In the genomic region with DNA sequence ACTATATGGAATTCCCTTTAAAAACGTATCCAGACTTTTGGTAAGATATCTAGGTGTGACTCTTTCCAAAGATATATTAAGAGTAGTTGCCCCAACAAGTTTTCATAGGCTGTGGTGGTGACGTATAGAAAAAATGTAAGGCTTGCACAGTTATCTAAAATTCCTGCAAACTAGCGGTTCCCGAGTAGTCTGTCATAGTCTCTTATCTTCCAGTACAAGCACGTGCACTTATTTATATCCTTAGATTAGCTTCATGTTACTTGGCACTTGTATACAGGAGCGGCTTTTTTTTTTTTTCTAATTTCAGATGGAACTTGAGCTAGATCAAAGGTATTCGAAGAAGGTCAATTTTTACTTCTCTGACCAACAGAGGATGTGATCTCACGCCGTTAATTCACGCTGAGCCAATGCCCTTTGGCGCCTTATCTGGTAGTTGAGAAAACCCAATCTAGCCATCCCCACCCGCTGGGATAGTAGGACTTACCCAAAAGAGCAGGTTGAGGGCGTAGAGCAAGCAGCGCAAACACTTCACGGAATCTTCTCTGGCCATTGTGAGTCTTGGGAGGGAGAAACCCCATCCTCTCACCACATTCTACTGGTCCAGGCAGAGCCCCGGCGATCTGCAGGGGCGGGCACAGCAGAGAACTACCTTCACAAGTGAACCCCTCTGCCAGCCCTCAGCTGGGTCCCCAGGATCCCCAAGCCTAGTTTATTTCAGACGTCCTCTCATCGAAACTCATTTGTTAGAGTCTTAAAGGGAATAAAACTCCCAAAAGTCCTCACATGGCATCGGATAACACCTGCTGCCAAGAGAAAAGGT, we compare ENCODE assay signal across 9 mouse cellular contexts. TPM values are rescaled to one million over a fixed set of nuclear protein-coding genes. Genes with fewer than 3 reads are reported as not detected.
DNase-seq lines count a peak whose midpoint lies in the region; ATAC-seq lines count a peak whose summit lies in the region.
"Had no signal": no experiment of that assay in that cellular context is flagged by ENCODE, and none has a peak within 500 bp of the region (broad histone marks: within the 10 kb centered on the region; RNA-seq: fewer than 3 reads in every experiment).

No protein-coding gene starts in this region.

- 25% methylated on average over 21 of the region's 21 CpGs for WGBS in forebrain, embryonic 14.5 days
- WGBS in intestine, embryonic 15.5 days: 11% methylated on average over 21 of the region's 21 CpGs
- WGBS in liver, embryonic 15.5 days (ENCODE audit: insufficient replicate concordance): 9% methylated on average over 21 of the region's 21 CpGs
- WGBS in stomach, embryonic 16.5 days: 16% methylated on average over 21 of the region's 21 CpGs

- ATAC-seq in forebrain, embryonic 14.5 days: peak; percentile 38
- peak; percentile 30 for ATAC-seq in intestine, embryonic 15.5 days
- ATAC-seq in liver, embryonic 15.5 days (ENCODE audit: insufficient read depth): 0 out of 2 replicates have a peak, but pooled peaks have one; percentile 45
- ATAC-seq in stomach, embryonic 16.5 days (ENCODE audit: insufficient read depth, low FRiP score): peak; percentile 23; the same call in 1 of the 2 replicates

- H3K4me1 ChIP-seq in forebrain, embryonic 14.5 days (ENCODE audit: control insufficient read depth, insufficient read depth, low read length): peaks cover 8% of the 10 kb centered on the region; the same call in 1 of the 2 replicates
- H3K4me1 ChIP-seq in intestine, embryonic 15.5 days (replicated peaks): 0 out of 2 replicates have a peak, but pooled peaks cover 8% of the 10 kb centered on the region
- H3K4me1 ChIP-seq in liver, embryonic 15.5 days (replicated peaks): peaks cover 14% of the 10 kb centered on the region
- peaks cover 8% of the 10 kb centered on the region; the same call in 1 of the 2 replicates for H3K4me1 ChIP-seq in stomach, embryonic 16.5 days (ENCODE audit: control insufficient read depth, insufficient read depth, low read length)

- 0 out of 2 replicates have a peak, but pooled peaks cover 7% of the 10 kb centered on the region for H3K36me3 ChIP-seq in forebrain, embryonic 14.5 days (ENCODE audit: control insufficient read depth, insufficient read depth, low read length)
- H3K36me3 ChIP-seq in intestine, embryonic 15.5 days: no peaks in the 10 kb centered on the region
- H3K36me3 ChIP-seq in liver, embryonic 15.5 days (replicated peaks): no peaks in the 10 kb centered on the region
- peaks cover 6% of the 10 kb centered on the region; the same call in 1 of the 2 replicates for H3K36me3 ChIP-seq in stomach, embryonic 16.5 days (ENCODE audit: control insufficient read depth, insufficient read depth, low read length)

- no peak overlapping the region; the same call in 1 of the 2 replicates for H3K27ac ChIP-seq in forebrain, embryonic 14.5 days (ENCODE audit: low read depth, low read length)
- H3K27ac ChIP-seq in intestine, embryonic 15.5 days: peak overlapping the region; percentile 95
- peak overlapping the region; percentile 59; the same call in 1 of the 2 replicates for H3K27ac ChIP-seq in liver, embryonic 15.5 days (replicated peaks)
- peak overlapping the region; percentile 89 for H3K27ac ChIP-seq in stomach, embryonic 16.5 days (ENCODE audit: low read length)

- H3K4me3 ChIP-seq in forebrain, embryonic 14.5 days (ENCODE audit: low read depth, low read length): peak overlapping the region; percentile 81
- H3K4me3 ChIP-seq in intestine, embryonic 15.5 days (replicated peaks): peak overlapping the region; percentile 93
- peak overlapping the region; percentile 65 for H3K4me3 ChIP-seq in liver, embryonic 15.5 days (replicated peaks)
- H3K4me3 ChIP-seq in stomach, embryonic 16.5 days (replicated peaks; ENCODE audit: low read length): peak overlapping the region; percentile 86

- H3K9ac ChIP-seq in forebrain, embryonic 14.5 days (ENCODE audit: low read length): peak overlapping the region; percentile 86
- peak overlapping the region; percentile 80 for H3K9ac ChIP-seq in intestine, embryonic 15.5 days
- peak overlapping the region; percentile 49 for H3K9ac ChIP-seq in liver, embryonic 15.5 days
- H3K9ac ChIP-seq in stomach, embryonic 16.5 days (ENCODE audit: low read length): peak overlapping the region; percentile 90

- H3K4me2 ChIP-seq in forebrain, embryonic 14.5 days (ENCODE audit: low read length): peak overlapping the region; percentile 76
- peak overlapping the region; percentile 79 for H3K4me2 ChIP-seq in intestine, embryonic 15.5 days (replicated peaks)
- peak overlapping the region; percentile 79 for H3K4me2 ChIP-seq in liver, embryonic 15.5 days
- peak overlapping the region; percentile 81 for H3K4me2 ChIP-seq in stomach, embryonic 16.5 days (ENCODE audit: low read depth, low read length)

- no peaks in the 10 kb centered on the region for H3K27me3 ChIP-seq in forebrain, embryonic 14.5 days (replicated peaks; ENCODE audit: control insufficient read depth, insufficient read depth, low read length)
- H3K27me3 ChIP-seq in intestine, embryonic 15.5 days (replicated peaks): no peaks in the 10 kb centered on the region
- peaks cover 30% of the 10 kb centered on the region for H3K27me3 ChIP-seq in liver, embryonic 15.5 days
- no peaks in the 10 kb centered on the region for H3K27me3 ChIP-seq in stomach, embryonic 16.5 days (ENCODE audit: control insufficient read depth, insufficient read depth, low read length)
- H3K27me3 ChIP-seq: Patski had no signal

- H3K9me3 ChIP-seq in forebrain, embryonic 14.5 days (replicated peaks; ENCODE audit: control insufficient read depth, low read length): no peaks in the 10 kb centered on the region
- H3K9me3 ChIP-seq in intestine, embryonic 15.5 days: no peaks in the 10 kb centered on the region
- no peaks in the 10 kb centered on the region for H3K9me3 ChIP-seq in liver, embryonic 15.5 days (replicated peaks)
- no peaks in the 10 kb centered on the region for H3K9me3 ChIP-seq in stomach, embryonic 16.5 days (replicated peaks; ENCODE audit: control insufficient read depth, low read length)

- DNase-seq in lung, adult 18-20 months: peak; percentile 10 to 32
- no peak for DNase-seq in lung, postnatal 14 days
- peak; percentile 9 for DNase-seq in forebrain, embryonic 14.5 days (ENCODE audit: low spot score)
- DNase-seq in right cerebral cortex, postnatal 36 days (ENCODE audit: low spot score in 2 of 2): no peak
- no peak for DNase-seq in spleen, postnatal 36 days (ENCODE audit: low spot score in 2 of 2)

RNA-seq across cellular contexts. Expression of gene Tspan12, which starts 1.6 kb away (rescaled TPM):
- polyA plus RNA-seq in forebrain, embryonic 14.5 days (2014; fragmentation: Nextera tagmentation; extraction: Ambion mirVana): 57.1 and 60.7 TPM in 2 replicates
- polyA plus RNA-seq in intestine, embryonic 15.5 days (2015; fragmentation: Nextera tagmentation; extraction: Ambion mirVana): 72.9 and 80.5 TPM in 2 replicates
- polyA plus RNA-seq in liver, embryonic 15.5 days (2015; fragmentation: Nextera tagmentation; extraction: Ambion mirVana): 19.5 and 20.2 TPM in 2 replicates
- polyA plus RNA-seq in stomach, embryonic 16.5 days (2015; fragmentation: Nextera tagmentation; extraction: Ambion mirVana): 70.2 and 72.9 TPM in 2 replicates

Comparison
In these comparisons a context has a peak if more than half of its experiments do, and no peak if none do; other contexts are left out.
1. DNase-seq: peak in lung, adult 18-20 months (2 of 2) and forebrain, embryonic 14.5 days (single experiment); none in lung, postnatal 14 days (single experiment), right cerebral cortex, postnatal 36 days (0 of 2) and spleen, postnatal 36 days (0 of 2).
2. Peak in every context shown above with its lines, with median percentiles within 50 percentile points of each other: ATAC-seq, H3K4me2 ChIP-seq, H3K4me3 ChIP-seq and H3K9ac ChIP-seq.